Mouse (Mus musculus): ENCODE data around the gene Pde3b.
"Not testable (repeated sequence)": the region's sequence is repeated elsewhere in the genome, so short reads cannot be mapped to it uniquely, and the experiment has no call there.

The Pde3b gene

GRCm38 (mm10) chr7:114479779-114480178, 64.7 kb downstream of the Pde3b start:
- DNase-seq (ENCODE audit: low spot score in 2 of 2) = peak; percentile 63 to 72

- no peak for DNase-seq (ENCODE audit: low spot score in 2 of 2)
Observed at GRCm38 (mm10) chr7:114480196-114480989, 65.3 kb downstream of the Pde3b start.

- DNase-seq (ENCODE audit: low spot score in 2 of 2) = no peak
Observed at GRCm38 (mm10) chr7:114481008-114481407, 65.9 kb downstream of the Pde3b start.

DNA sequence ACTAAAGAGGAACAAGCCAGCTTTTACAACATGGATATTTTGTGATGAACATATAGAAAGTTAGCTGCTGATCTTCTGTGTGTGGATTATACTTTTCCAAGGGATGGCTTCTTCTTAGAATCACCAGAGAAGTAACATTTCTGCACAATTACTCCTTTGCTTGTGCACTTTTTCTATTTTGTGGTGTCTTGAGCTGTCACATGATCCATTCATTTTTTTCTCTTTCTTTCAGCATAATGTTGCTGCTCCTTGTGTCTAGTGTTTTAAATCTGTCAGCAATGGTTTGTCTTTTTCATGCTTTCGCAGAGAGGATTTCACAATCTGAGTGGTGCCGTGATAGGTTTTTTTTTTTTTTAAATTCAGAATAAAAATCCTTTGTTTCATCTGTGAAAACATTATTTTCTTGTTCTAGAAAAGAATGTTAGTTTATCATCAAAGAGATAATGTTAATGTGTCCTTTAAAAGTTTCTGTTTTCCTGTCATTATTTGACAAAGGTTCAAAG, 66.4 kb downstream of the Pde3b start:
- DNase-seq (ENCODE audit: low spot score in 2 of 2) = no peak

- no peak for DNase-seq (ENCODE audit: low spot score in 2 of 2)
Observed at GRCm38 (mm10) chr7:114492540-114492939, 77.5 kb downstream of the Pde3b start.

DNA sequence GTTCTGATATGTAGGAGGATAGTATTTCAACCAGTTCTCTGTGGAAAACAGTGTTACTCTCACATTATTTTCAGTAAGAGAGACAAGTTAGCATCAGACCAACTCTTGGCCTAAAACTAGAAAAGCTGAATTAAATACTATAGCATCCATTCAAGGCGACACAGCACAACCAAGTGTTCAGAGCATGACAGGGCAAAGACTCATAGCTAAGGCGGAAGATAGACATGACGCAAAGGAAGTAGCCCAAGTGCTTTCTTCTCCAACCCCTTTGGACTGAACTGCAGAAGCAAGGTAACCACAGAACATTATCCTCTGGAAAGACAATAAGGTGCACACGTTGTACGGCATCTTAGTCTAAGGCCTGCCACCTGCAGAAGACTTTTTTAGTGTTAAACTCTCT, 79.0 kb downstream of the Pde3b start:
- DNase-seq (ENCODE audit: low spot score in 2 of 2) = peak; percentile 6 to 18

- DNase-seq (ENCODE audit: low spot score in 2 of 2) = no peak
Observed at GRCm38 (mm10) chr7:114499293-114499692, 84.2 kb downstream of the Pde3b start.

DNA sequence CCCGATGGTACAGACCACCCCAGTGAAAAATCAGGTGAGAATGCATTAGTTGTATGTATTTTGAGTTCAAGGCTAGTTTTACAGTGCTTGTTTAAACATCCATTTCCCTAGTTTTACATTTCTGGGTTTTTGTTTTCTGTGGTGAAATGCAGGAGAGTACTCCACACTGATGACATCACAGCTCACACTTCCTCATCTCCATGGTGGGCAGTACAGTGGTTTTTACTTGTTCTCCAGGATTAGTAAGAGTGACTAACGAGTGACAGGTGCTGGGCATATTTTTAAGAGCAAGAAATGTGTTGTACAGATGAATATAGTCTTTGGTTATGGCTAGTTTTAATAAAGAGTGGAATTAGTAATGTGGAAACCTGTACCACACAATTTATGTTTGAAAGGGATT, 93.8 kb downstream of the Pde3b start:
- DNase-seq (ENCODE audit: low spot score in 2 of 2) = no peak

- DNase-seq (ENCODE audit: low spot score in 2 of 2) = no peak
Observed at GRCm38 (mm10) chr7:114520122-114520521, 105.0 kb downstream of the Pde3b start.

- peak; percentile 36 to 38 for DNase-seq (ENCODE audit: low spot score in 2 of 2)
Observed at GRCm38 (mm10) chr7:114526245-114526644, 111.2 kb downstream of the Pde3b start.

- no peak for DNase-seq (ENCODE audit: low spot score in 2 of 2)
Observed at GRCm38 (mm10) chr7:114536179-114536578, 121.1 kb downstream of the Pde3b start.

- DNase-seq (ENCODE audit: low spot score in 2 of 2) = peak; percentile 93
Observed at GRCm38 (mm10) chr7:114562531-114563241, 147.6 kb downstream of the Pde3b start, which contains the start of gene Cyp2r1. Gene Cyp2r1, minus strand, starts transcription at chr7:114562972.

DNA sequence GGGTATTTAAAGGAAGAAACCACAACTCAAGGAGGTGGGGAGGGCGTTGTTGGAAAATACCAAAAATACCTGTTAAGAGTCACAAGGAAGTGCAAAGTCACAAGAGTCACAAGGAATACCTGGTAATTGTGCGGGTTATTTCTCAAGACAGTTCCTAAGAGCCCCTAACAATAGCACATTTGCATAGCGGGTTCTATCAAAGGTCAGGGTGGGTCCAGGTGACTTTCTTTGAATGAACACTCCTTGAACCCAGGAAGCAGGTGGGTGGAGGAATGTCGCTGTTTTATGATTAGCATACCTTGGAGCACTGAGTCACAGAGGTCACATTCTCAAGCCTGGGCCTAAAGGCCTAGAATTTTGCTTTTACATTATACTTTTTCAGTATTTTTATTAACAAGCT, 158.8 kb downstream of the Pde3b start:
- not testable (repeated sequence) for DNase-seq (ENCODE audit: low spot score in 2 of 2)

- DNase-seq (ENCODE audit: low spot score in 2 of 2) = no peak
Observed at GRCm38 (mm10) chr7:114576931-114577330, 161.8 kb downstream of the Pde3b start.

GRCm38 (mm10) chr7:114577665-114578064, 162.6 kb downstream of the Pde3b start:
- no peak for DNase-seq (ENCODE audit: low spot score in 2 of 2)

- peak in 1 of 2 experiments; percentile 29 for DNase-seq (ENCODE audit: low spot score in 2 of 2)
Observed at GRCm38 (mm10) chr7:114580426-114580825, 165.3 kb downstream of the Pde3b start.

GRCm38 (mm10) chr7:114581200-114581599, 166.1 kb downstream of the Pde3b start:
- no peak for DNase-seq (ENCODE audit: low spot score in 2 of 2)

GRCm38 (mm10) chr7:114582441-114582840, 167.4 kb downstream of the Pde3b start:
- no peak for DNase-seq (ENCODE audit: low spot score in 2 of 2)

All from spleen, postnatal 36 days (tissue).